Mouse (Mus musculus) kidney, adult 2 months (tissue): ENCODE measurements around the gene Smyd3.

Experiments used
- CTCF ChIP-seq: fragments of 200-500 bp; conservative IDR thresholded peaks from 2 replicates; pipeline ENCODE4 v1.5.1; 2011; ENCODE audit warnings: low read depth, mild to moderate bottlenecking, control low read depth, low read length, moderate library complexity, mixed read lengths; ENCODE audit not compliant: insufficient read depth, insufficient read length
- POLR2A ChIP-seq: fragments of 200-500 bp; IDR thresholded peaks from one replicate; pipeline ENCODE4 v1.6.1; 2011; ENCODE audit warnings: low read depth, low read length, control low read depth

GRCm38 (mm10) chr1:179032947-179033346 lies 484.9 kb downstream of the Smyd3 start:
- TF ChIP-seq CTCF (no peak), POLR2A (no peak)
